ENCODE assay signal across 8 mouse cellular contexts in genomic region chr7:142386621-142387201, GRCm38 (mm10). TPM values are rescaled to one million over a fixed set of nuclear protein-coding genes. Genes with fewer than 3 reads are reported as not detected.
A peak's percentile ranks its signal among the peaks of the same experiment; 100 is the strongest.
DNase-seq lines count a peak whose midpoint lies in the region; ATAC-seq and TF ChIP-seq lines count a peak whose summit lies in the region.

No protein-coding gene starts in this region.

- H3K9me3 ChIP-seq in heart, embryonic 15.5 days (replicated peaks): no peaks in the 10 kb centered on the region
- H3K9me3 ChIP-seq in limb, embryonic 14.5 days (ENCODE audit: control insufficient read depth, low read length): no peaks in the 10 kb centered on the region
- H3K9me3 ChIP-seq in neural tube, embryonic 15.5 days (replicated peaks): no peaks in the 10 kb centered on the region

- peak overlapping the region; percentile 70 for H3K4me3 ChIP-seq in heart, embryonic 15.5 days
- peak overlapping the region; percentile 82 for H3K4me3 ChIP-seq in limb, embryonic 14.5 days (replicated peaks; ENCODE audit: low read length)
- H3K4me3 ChIP-seq in neural tube, embryonic 15.5 days (replicated peaks): peak overlapping the region; percentile 86

- H3K27ac ChIP-seq in heart, embryonic 15.5 days: peak overlapping the region; percentile 82
- no peak overlapping the region; the same call in 1 of the 2 replicates for H3K27ac ChIP-seq in limb, embryonic 14.5 days (replicated peaks; ENCODE audit: low read depth, low read length)
- no peak overlapping the region for H3K27ac ChIP-seq in neural tube, embryonic 15.5 days (replicated peaks)

- H3K27me3 ChIP-seq in heart, embryonic 15.5 days: no peaks in the 10 kb centered on the region
- no peaks in the 10 kb centered on the region for H3K27me3 ChIP-seq in limb, embryonic 14.5 days (ENCODE audit: control insufficient read depth, insufficient read depth, low read length)
- no peaks in the 10 kb centered on the region for H3K27me3 ChIP-seq in neural tube, embryonic 15.5 days (replicated peaks)

- peak overlapping the region; percentile 77 for H3K9ac ChIP-seq in heart, embryonic 15.5 days
- H3K9ac ChIP-seq in limb, embryonic 14.5 days (ENCODE audit: low read depth, low read length, severe bottlenecking): peak overlapping the region; percentile 84
- H3K9ac ChIP-seq in neural tube, embryonic 15.5 days (replicated peaks): peak overlapping the region; percentile 86

- ATAC-seq in heart, embryonic 15.5 days (replicated peaks; ENCODE audit: insufficient number of reproducible peaks, insufficient read depth, low FRiP score, low read depth): no peak
- no peak for ATAC-seq in limb, embryonic 14.5 days (ENCODE audit: low FRiP score, low read depth)
- ATAC-seq in neural tube, embryonic 15.5 days (ENCODE audit: low FRiP score): no peak

- DNase-seq in spleen, adult 12 weeks (ENCODE audit: low spot score): peak; percentile 42
- DNase-seq in spleen, postnatal 14 days (ENCODE audit: low spot score in 2 of 2): no peak
- peak; percentile 57 for DNase-seq in cerebellum, adult 9-11 months
- no peak for DNase-seq in limb, embryonic 14.5 days (ENCODE audit: low spot score)
- no peak for DNase-seq in urinary bladder, postnatal 14 days (ENCODE audit: low spot score)
- DNase-seq in right cerebral cortex, adult 18-20 months: no peak

- H3K4me1 ChIP-seq in heart, embryonic 15.5 days (replicated peaks): peaks cover 23% of the 10 kb centered on the region
- peaks cover 17% of the 10 kb centered on the region for H3K4me1 ChIP-seq in limb, embryonic 14.5 days (ENCODE audit: control insufficient read depth, insufficient read depth, low read length)
- peaks cover 30% of the 10 kb centered on the region for H3K4me1 ChIP-seq in neural tube, embryonic 15.5 days

- no peak for TF ChIP-seq POLR2A in limb, embryonic 14.5 days (IDR thresholded peaks at IDR 0.05; ENCODE audit: borderline replicate concordance, extremely low read depth, insufficient read depth, insufficient read length)

- WGBS in heart, embryonic 15.5 days: 44% methylated on average over 6 of the region's 6 CpGs
- 54% methylated on average over 6 of the region's 6 CpGs for WGBS in limb, embryonic 14.5 days
- 66% methylated on average over 6 of the region's 6 CpGs for WGBS in neural tube, embryonic 15.5 days

- peaks cover 37% of the 10 kb centered on the region for H3K36me3 ChIP-seq in heart, embryonic 15.5 days
- peaks cover 36% of the 10 kb centered on the region for H3K36me3 ChIP-seq in limb, embryonic 14.5 days (ENCODE audit: control insufficient read depth, insufficient read depth, low read length)
- peaks cover 38% of the 10 kb centered on the region for H3K36me3 ChIP-seq in neural tube, embryonic 15.5 days

- peak overlapping the region; percentile 91 for H3K4me2 ChIP-seq in heart, embryonic 15.5 days
- H3K4me2 ChIP-seq in limb, embryonic 14.5 days (replicated peaks; ENCODE audit: low read depth, low read length, severe bottlenecking): peak overlapping the region; percentile 86
- peak overlapping the region; percentile 91 for H3K4me2 ChIP-seq in neural tube, embryonic 15.5 days

RNA-seq across cellular contexts. Expression of gene Ctsd, which starts 1.1 kb away (rescaled TPM):
- 389 and 487 TPM in 2 replicates for polyA plus RNA-seq in heart, embryonic 15.5 days (2015; fragmentation: Nextera tagmentation; extraction: Ambion mirVana)
- 237 and 274 TPM in 2 replicates for polyA plus RNA-seq in limb, embryonic 14.5 days (2012; rRNA removed)
- 334 and 354 TPM in 2 replicates for polyA plus RNA-seq in limb, embryonic 14.5 days (2014; fragmentation: Nextera tagmentation; extraction: Ambion mirVana)
- polyA plus RNA-seq in neural tube, embryonic 15.5 days (2015; fragmentation: Nextera tagmentation; extraction: Ambion mirVana): 304 and 310 TPM in 2 replicates

RNA-seq across cellular contexts. Expression of gene Gm49369, which starts 4.2 kb away (rescaled TPM):
- polyA plus RNA-seq in heart, embryonic 15.5 days (2015; fragmentation: Nextera tagmentation; extraction: Ambion mirVana): 1.2 TPM in 1 of 2 replicates, not detected in the other
- 0.09 TPM in 1 of 2 replicates, not detected in the other for polyA plus RNA-seq in limb, embryonic 14.5 days (2012; rRNA removed)
- polyA plus RNA-seq in limb, embryonic 14.5 days (2014; fragmentation: Nextera tagmentation; extraction: Ambion mirVana): not detected in 2 replicates
- not detected in 2 replicates for polyA plus RNA-seq in neural tube, embryonic 15.5 days (2015; fragmentation: Nextera tagmentation; extraction: Ambion mirVana)

RNA-seq across cellular contexts. Expression of gene Ifitm10, which starts 13.2 kb away (rescaled TPM):
- polyA plus RNA-seq in heart, embryonic 15.5 days (2015; fragmentation: Nextera tagmentation; extraction: Ambion mirVana): 4.7 and 5.5 TPM in 2 replicates
- polyA plus RNA-seq in limb, embryonic 14.5 days (2012; rRNA removed): 2.1 and 2.4 TPM in 2 replicates
- polyA plus RNA-seq in limb, embryonic 14.5 days (2014; fragmentation: Nextera tagmentation; extraction: Ambion mirVana): 2.0 and 2.5 TPM in 2 replicates
- polyA plus RNA-seq in neural tube, embryonic 15.5 days (2015; fragmentation: Nextera tagmentation; extraction: Ambion mirVana): 13.5 and 14.7 TPM in 2 replicates

RNA-seq across cellular contexts. Expression of gene Syt8, which starts 47.9 kb away (rescaled TPM):
- polyA plus RNA-seq in heart, embryonic 15.5 days (2015; fragmentation: Nextera tagmentation; extraction: Ambion mirVana): 0.48 and 1.7 TPM in 2 replicates
- 4.9 and 7.3 TPM in 2 replicates for polyA plus RNA-seq in limb, embryonic 14.5 days (2012; rRNA removed)
- polyA plus RNA-seq in limb, embryonic 14.5 days (2014; fragmentation: Nextera tagmentation; extraction: Ambion mirVana): 1.5 and 2.0 TPM in 2 replicates
- 0.14 TPM in 1 of 2 replicates, not detected in the other for polyA plus RNA-seq in neural tube, embryonic 15.5 days (2015; fragmentation: Nextera tagmentation; extraction: Ambion mirVana)

RNA-seq across cellular contexts. Expression of gene Tnni2, which starts 54.9 kb away (rescaled TPM):
- polyA plus RNA-seq in heart, embryonic 15.5 days (2015; fragmentation: Nextera tagmentation; extraction: Ambion mirVana): 16.8 and 16.9 TPM in 2 replicates
- polyA plus RNA-seq in limb, embryonic 14.5 days (2012; rRNA removed): 60.8 and 156 TPM in 2 replicates
- polyA plus RNA-seq in limb, embryonic 14.5 days (2014; fragmentation: Nextera tagmentation; extraction: Ambion mirVana): 76.8 and 134 TPM in 2 replicates
- polyA plus RNA-seq in neural tube, embryonic 15.5 days (2015; fragmentation: Nextera tagmentation; extraction: Ambion mirVana): 16.4 and 24.8 TPM in 2 replicates

Comparison
In these comparisons a context has a peak if more than half of its experiments do, and no peak if none do; other contexts are left out.
1. DNase-seq: peak in spleen, adult 12 weeks (single experiment) and cerebellum, adult 9-11 months (single experiment); none in spleen, postnatal 14 days (0 of 2), limb, embryonic 14.5 days (single experiment), urinary bladder, postnatal 14 days (single experiment) and right cerebral cortex, adult 18-20 months (single experiment).
2. Peak in every context shown above with its lines, with median percentiles within 50 percentile points of each other: H3K4me2 ChIP-seq, H3K4me3 ChIP-seq and H3K9ac ChIP-seq.